Mouse (Mus musculus) C2C12 (cell line): ENCODE measurements around the gene Vmn1r231. TPM values are rescaled to one million over a fixed set of nuclear protein-coding genes. Genes with fewer than 3 reads are reported as not detected.
A peak's percentile ranks its signal among the peaks of the same experiment; 100 is the strongest.

Experiments
- H3K27me3 ChIP-seq: one replicate; pipeline ENCODE4 v1.6.1; 2011; ENCODE audit not compliant: control insufficient read depth, insufficient read depth, insufficient read length
- H3K36me3 ChIP-seq: one replicate; pipeline ENCODE4 v1.6.1; 2011; ENCODE audit not compliant: control insufficient read depth, insufficient read depth
- H3K4me3 ChIP-seq: one replicate; pipeline ENCODE4 v1.5.1; 2011; ENCODE audit warnings: mild to moderate bottlenecking, control low read depth; ENCODE audit not compliant: poor library complexity, insufficient read depth, severe bottlenecking
- H3K79me2 ChIP-seq: one replicate; pipeline ENCODE4 v1.6.1; 2011; ENCODE audit not compliant: control insufficient read depth, insufficient read depth
- H3K79me3 ChIP-seq: one replicate; pipeline ENCODE4 v1.6.1; 2011; ENCODE audit warnings: low read depth, control low read depth
- H3ac ChIP-seq: one replicate; pipeline ENCODE3; 2011; ENCODE audit warnings: low read depth; ENCODE audit not compliant: control insufficient read depth, insufficient read length
- CEBPB ChIP-seq: IDR thresholded peaks from one replicate; pipeline ENCODE4 v1.6.1; 2011; ENCODE audit warnings: low read depth, mild to moderate bottlenecking, control low read depth, moderate library complexity
- CTCF ChIP-seq: IDR thresholded peaks from one replicate; pipeline ENCODE4 v1.5.1; 2011; ENCODE audit not compliant: control insufficient read depth, insufficient read depth, insufficient read length
- FOSL1 ChIP-seq: IDR thresholded peaks from one replicate; pipeline ENCODE4 v1.8.0; 2011; ENCODE audit warnings: mild to moderate bottlenecking, low read length; ENCODE audit not compliant: poor library complexity, insufficient read depth, severe bottlenecking
- MAX ChIP-seq: IDR thresholded peaks from one replicate; pipeline ENCODE4 v1.6.1; 2011; ENCODE audit warnings: mild to moderate bottlenecking, control low read depth
- MYOD1 ChIP-seq: IDR thresholded peaks from one replicate; pipeline ENCODE4 v1.6.1; 2011; ENCODE audit warnings: low read depth; ENCODE audit not compliant: control insufficient read depth, insufficient read length
- MYOG ChIP-seq: IDR thresholded peaks from one replicate; pipeline ENCODE4 v1.6.1; 2011; ENCODE audit not compliant: control insufficient read depth, insufficient read length; ENCODE audit errors: extremely low read depth
- USF1 ChIP-seq: IDR thresholded peaks from one replicate; pipeline ENCODE4 v1.6.1; 2011; ENCODE audit warnings: low read depth, mild to moderate bottlenecking, control low read depth, moderate library complexity
- long read RNA-seq, 2 experiments: library from polyadenylated mRNA; unstranded; transcript quantifications; one replicate each; pipeline ENCODE4 v2.0.0; 2019 to 2020
- polyA plus RNA-seq: library from polyadenylated mRNA; unstranded; fragments of >200 nt; fragmentation: generic; extraction: Trizol; gene quantifications from one replicate; pipeline ENCODE4 v1.2.1, GENCODE M21; 2012; ENCODE audit warnings: missing spikeins

Gene Vmn1r231
- not detected for polyA plus RNA-seq
- long read RNA-seq, experiment 1: 0 reads
- long read RNA-seq, experiment 2: 0 reads

DNA sequence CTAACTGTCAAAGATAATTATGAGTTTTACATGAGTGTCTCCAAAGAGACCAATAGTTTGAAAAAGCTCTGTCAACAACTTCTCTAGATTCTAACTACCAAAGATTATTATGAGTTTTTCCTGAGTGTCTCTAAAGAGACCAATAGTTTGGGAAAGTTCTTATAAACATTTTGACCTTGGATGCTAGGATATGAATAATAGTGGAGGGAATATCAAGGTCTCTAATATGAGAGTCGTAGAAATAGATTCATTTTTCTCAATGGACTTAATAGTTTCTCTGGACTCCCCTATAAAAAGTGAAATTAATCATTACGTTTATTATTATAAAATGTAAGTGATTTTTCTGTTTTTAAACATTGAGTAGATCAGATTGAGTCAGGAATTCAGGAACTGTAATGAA lies at the start of gene Vmn1r231:
Gene Vmn1r231, minus strand, starts transcription at position 101 of the 400 bp plus-strand sequence.
- no peak within 1 kb of the TSS for H3ac ChIP-seq
- H3K79me3 ChIP-seq: no peaks in the 10 kb centered on the region
- TF ChIP-seq CTCF (no peak), MYOD1 (no peak), MAX (no peak), USF1 (no peak), FOSL1 (no peak)
- no peaks in the 10 kb centered on the region for H3K27me3 ChIP-seq
- no peak within 1 kb of the TSS for H3K4me3 ChIP-seq
- H3K36me3 ChIP-seq: no peaks in the 10 kb centered on the region
- H3K79me2 ChIP-seq: no peaks in the 10 kb centered on the region

GRCm38 (mm10) chr17:20946636-20947035 lies 41.7 kb upstream of the Vmn1r231 start:
- TF ChIP-seq CEBPB (no peak), MYOD1 (no peak), MAX (no peak), USF1 (no peak), CTCF (no peak), FOSL1 (no peak), MYOG (no peak)
- peaks cover 62% of the 10 kb centered on the region for H3K79me2 ChIP-seq
- H3K27me3 ChIP-seq: no peaks in the 10 kb centered on the region
- peak overlapping the region; percentile 41 for H3ac ChIP-seq
- peak overlapping the region; percentile 55 for H3K4me3 ChIP-seq
- peaks cover 6% of the 10 kb centered on the region for H3K36me3 ChIP-seq
- peaks cover 59% of the 10 kb centered on the region for H3K79me3 ChIP-seq

DNA sequence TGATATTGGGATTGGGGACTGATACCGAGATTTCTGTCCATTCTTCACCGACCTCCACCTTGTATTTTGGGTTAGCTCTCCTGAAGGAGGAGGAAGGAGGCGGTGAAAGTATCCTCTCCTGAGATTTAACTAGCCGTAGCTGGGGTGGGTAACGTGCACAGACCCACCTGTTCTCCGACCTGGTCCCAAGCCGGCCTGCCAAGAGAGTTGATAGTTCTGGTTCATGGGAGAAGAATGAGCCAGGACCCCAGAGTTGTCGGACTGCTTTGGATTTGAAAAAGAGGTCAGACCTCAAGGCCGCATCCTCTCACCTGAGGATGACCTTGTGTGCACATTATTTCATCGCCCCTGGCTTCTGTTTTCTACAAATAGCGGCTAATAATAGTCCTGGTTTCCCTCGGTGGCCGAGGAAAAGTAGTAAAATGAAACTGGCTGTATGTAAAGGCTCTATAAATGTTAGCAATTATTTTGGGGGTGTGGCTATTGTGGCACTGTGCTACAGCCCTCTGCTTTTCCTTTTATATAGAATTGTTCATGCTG lies 41.2 kb upstream of the Vmn1r231 start:
- H3K27me3 ChIP-seq: no peaks in the 10 kb centered on the region
- peak overlapping the region; percentile 97 for H3ac ChIP-seq
- H3K4me3 ChIP-seq: peak overlapping the region; percentile 55
- H3K36me3 ChIP-seq: peaks cover under 1% of the 10 kb centered on the region
- H3K79me3 ChIP-seq: peaks cover 54% of the 10 kb centered on the region
- H3K79me2 ChIP-seq: peaks cover 57% of the 10 kb centered on the region
- TF ChIP-seq FOSL1: no peak
- no peak for TF ChIP-seq MAX
- no peak for TF ChIP-seq CEBPB
- TF ChIP-seq MYOG: no peak
- TF ChIP-seq MYOD1: no peak
- no peak for TF ChIP-seq CTCF
- no peak for TF ChIP-seq USF1

DNA sequence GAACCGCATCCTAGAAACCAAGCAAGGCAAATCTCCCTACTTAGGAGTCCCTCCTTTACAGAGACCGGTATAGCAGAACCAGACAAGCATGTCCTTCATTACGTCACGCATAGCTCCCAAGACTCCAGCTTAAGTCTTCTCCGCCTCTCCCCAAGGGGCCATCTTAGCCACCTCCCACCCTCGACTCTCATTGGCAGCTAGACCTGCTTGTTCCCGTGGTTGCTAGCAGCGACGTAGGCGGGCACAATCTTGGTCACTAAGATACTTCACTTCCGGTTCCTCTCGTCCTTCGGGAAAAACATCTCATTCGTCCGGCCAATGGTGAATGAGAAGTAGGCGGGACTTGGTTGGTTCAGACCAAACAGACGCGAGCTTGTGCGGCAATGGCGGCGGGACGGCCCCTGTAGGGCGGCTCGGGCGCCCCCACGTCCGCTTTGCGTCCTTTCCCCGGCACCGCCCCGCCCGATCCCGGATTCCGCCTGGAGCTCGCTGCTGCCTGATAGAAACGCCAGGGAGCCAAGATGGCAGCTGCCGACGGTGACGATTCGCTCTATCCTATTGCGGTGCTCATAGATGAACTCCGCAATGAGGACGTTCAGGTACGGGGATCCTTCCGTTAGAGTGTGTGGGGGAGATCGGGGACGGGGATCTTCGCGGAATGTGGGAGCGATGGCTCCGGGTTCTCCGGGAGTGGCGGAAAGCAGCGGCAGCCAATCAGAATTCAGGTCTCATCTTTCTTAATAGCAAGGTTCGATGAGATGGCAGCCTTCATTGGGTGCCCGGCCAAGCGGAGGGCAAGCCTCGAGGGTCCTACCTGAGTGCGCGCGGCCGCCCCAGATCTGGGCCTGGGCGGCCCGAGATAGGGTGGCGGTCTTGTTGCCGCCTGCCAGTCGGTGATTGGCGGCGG lies 40.3 kb upstream of the Vmn1r231 start, which contains the start of gene Ppp2r1a:
Gene Ppp2r1a, plus strand, starts transcription at position 327 of the 907 bp plus-strand sequence.
- peak within 1 kb of the TSS; percentile 55 for H3K4me3 ChIP-seq
- no peaks in the 10 kb centered on the region for H3K36me3 ChIP-seq
- H3K79me3 ChIP-seq: peaks cover 45% of the 10 kb centered on the region
- H3ac ChIP-seq: peak within 1 kb of the TSS; percentile 97
- peaks cover 48% of the 10 kb centered on the region for H3K79me2 ChIP-seq
- no peaks in the 10 kb centered on the region for H3K27me3 ChIP-seq
- TF ChIP-seq MAX (peak; percentile 48), USF1 (no peak)

DNA sequence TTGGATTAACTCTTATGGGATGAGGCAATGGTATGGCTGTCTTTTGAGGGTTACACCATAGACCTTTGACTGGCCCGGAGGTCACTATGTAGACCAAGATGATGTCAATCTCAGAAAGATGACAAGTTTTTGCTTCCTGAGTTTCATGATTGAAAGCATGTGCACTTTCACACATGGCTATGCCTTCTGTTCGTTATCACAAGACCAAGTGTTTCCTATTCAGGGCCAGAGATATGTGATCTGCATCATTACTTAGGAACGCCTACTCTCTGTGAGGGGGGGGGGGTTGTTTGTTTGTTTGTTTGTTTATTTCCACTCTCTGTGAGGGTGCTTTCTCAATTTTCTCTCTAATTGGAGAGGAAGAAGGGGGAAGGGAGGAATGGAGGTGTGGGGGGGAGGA lies 39.3 kb upstream of the Vmn1r231 start:
- no peaks in the 10 kb centered on the region for H3K36me3 ChIP-seq
- peaks cover 38% of the 10 kb centered on the region for H3K79me2 ChIP-seq
- TF ChIP-seq MYOG (no peak), CEBPB (no peak), MYOD1 (no peak), CTCF (no peak), FOSL1 (no peak), USF1 (no peak), MAX (no peak)
- H3K79me3 ChIP-seq: peaks cover 35% of the 10 kb centered on the region
- H3ac ChIP-seq: no peak overlapping the region
- peak overlapping the region; percentile 39 for H3K4me3 ChIP-seq
- no peaks in the 10 kb centered on the region for H3K27me3 ChIP-seq
